Mouse (Mus musculus): ENCODE measurements around the gene Polr1c. TPM values are rescaled to one million over a fixed set of nuclear protein-coding genes. Genes with fewer than 3 reads are reported as not detected.

The Polr1c gene
- polyA plus RNA-seq, 1 experiment from 2014 or later: 48.0 TPM

DNA sequence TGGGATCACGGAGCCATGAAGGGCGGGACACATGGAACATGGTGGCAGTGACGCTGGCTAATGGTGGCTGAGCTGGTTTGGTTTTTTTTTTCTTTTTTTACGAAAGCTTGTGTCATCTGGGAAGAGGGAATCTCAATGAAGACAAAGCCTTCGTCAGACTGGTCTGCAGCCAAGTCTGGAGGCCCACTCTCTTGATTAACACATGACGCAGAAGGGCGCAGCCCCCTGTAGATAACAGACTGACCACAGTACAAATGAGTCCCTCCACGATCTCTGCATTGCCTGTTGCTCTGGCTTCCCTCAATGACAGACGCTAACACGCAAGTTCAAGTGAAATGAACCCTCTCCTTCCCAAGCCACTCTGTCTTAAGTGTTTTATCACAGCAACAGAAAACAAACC is 27.7 kb upstream of the Polr1c start:
- Histone ChIP-seq H3K9me3 (ENCODE audit: control insufficient read depth, low read length) (no peaks in the 10 kb centered on the region), H3K9ac (ENCODE audit: low read length) (no peak overlapping the region), H3K4me2 (replicated peaks; ENCODE audit: low read depth) (no peak overlapping the region), H3K4me3 (ENCODE audit: low read depth, low read length) (no peak overlapping the region), H3K36me3 (ENCODE audit: control insufficient read depth, insufficient read depth, low read length) (peaks cover 9% of the 10 kb centered on the region), H3K4me1 (replicated peaks; ENCODE audit: control insufficient read depth, insufficient read depth) (no peaks in the 10 kb centered on the region), H3K27me3 (ENCODE audit: control insufficient read depth, insufficient read depth, low read length) (no peaks in the 10 kb centered on the region), H3K27ac (replicated peaks) (no peak overlapping the region)
- TF ChIP-seq EP300 (optimal IDR thresholded peaks at IDR 0.05) (no peak), CTCF (IDR thresholded peaks at IDR 0.05; ENCODE audit: low read depth) (no peak)
- ATAC-seq (ENCODE audit: low FRiP score, low TSS enrichment): no peak
- 86% methylated on average over 10 of the region's 10 CpGs for WGBS
- no peak for DNase-seq (ENCODE audit: low spot score)

DNA sequence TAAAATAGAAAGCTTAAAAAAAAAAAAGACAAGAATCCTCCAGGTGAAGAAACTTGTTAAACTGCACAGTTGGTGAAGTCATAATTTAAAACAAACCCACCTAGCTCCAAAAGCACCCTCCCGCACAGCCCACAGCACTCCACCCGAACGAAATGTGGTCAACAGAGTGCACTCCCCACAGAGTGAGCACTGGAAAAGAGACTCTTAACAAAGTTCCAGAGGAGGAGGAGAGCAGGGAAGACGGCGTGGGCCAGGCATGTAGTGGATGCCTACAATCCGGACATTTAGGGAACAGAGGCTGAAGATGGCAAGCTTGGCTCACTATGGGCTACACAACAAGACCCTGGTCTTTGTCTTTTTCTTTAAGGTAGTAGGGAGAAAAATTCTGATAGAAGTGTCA is 27.2 kb upstream of the Polr1c start:
- Histone ChIP-seq H3K27ac (replicated peaks) (no peak overlapping the region), H3K9ac (ENCODE audit: low read length) (no peak overlapping the region), H3K27me3 (ENCODE audit: control insufficient read depth, insufficient read depth, low read length) (no peaks in the 10 kb centered on the region), H3K4me3 (ENCODE audit: low read depth, low read length) (no peak overlapping the region), H3K4me1 (replicated peaks; ENCODE audit: control insufficient read depth, insufficient read depth) (no peaks in the 10 kb centered on the region), H3K36me3 (ENCODE audit: control insufficient read depth, insufficient read depth, low read length) (peaks cover 7% of the 10 kb centered on the region), H3K9me3 (ENCODE audit: control insufficient read depth, low read length) (no peaks in the 10 kb centered on the region), H3K4me2 (replicated peaks; ENCODE audit: low read depth) (no peak overlapping the region)
- 83% methylated on average over 6 of the region's 6 CpGs for WGBS
- ATAC-seq (ENCODE audit: low FRiP score, low TSS enrichment): no peak
- DNase-seq (ENCODE audit: low spot score): no peak
- no peak for TF ChIP-seq CTCF (IDR thresholded peaks at IDR 0.05; ENCODE audit: low read depth)
- no peak for TF ChIP-seq EP300 (optimal IDR thresholded peaks at IDR 0.05)

DNA sequence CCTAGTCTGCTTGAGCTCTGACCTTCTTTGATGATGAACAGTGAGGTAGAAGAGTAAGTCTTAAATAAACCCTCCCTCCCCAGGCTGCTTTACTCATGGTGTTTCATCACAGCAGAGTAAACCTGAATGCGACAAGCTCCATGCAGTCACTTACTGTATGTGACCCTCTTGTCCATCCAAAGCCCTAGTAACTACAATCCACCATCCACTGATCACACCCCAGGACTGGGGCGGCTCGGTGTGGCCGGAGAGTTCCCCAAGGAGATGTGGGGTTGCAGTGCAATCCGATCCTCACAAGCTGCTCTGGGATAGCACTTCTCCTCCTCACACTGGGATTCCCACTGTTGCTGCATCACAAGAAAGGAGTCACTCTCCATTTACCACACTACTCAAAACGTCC is 26.6 kb upstream of the Polr1c start:
- DNase-seq (ENCODE audit: low spot score): no peak
- H3K9me3 ChIP-seq (ENCODE audit: control insufficient read depth, low read length): no peaks in the 10 kb centered on the region
- H3K36me3 ChIP-seq (ENCODE audit: control insufficient read depth, insufficient read depth, low read length): peaks cover 7% of the 10 kb centered on the region
- H3K4me2 ChIP-seq (replicated peaks; ENCODE audit: low read depth): no peak overlapping the region
- no peak overlapping the region for H3K4me3 ChIP-seq (ENCODE audit: low read depth, low read length)
- no peaks in the 10 kb centered on the region for H3K27me3 ChIP-seq (ENCODE audit: control insufficient read depth, insufficient read depth, low read length)
- TF ChIP-seq EP300 (optimal IDR thresholded peaks at IDR 0.05): no peak
- no peak for TF ChIP-seq CTCF (IDR thresholded peaks at IDR 0.05; ENCODE audit: low read depth)
- ATAC-seq (ENCODE audit: low FRiP score, low TSS enrichment): no peak
- no peak overlapping the region for H3K9ac ChIP-seq (ENCODE audit: low read length)
- no peaks in the 10 kb centered on the region for H3K4me1 ChIP-seq (replicated peaks; ENCODE audit: control insufficient read depth, insufficient read depth)
- 70% methylated on average over 6 of the region's 6 CpGs for WGBS
- peak overlapping the region; percentile 58 for H3K27ac ChIP-seq (replicated peaks)

DNA sequence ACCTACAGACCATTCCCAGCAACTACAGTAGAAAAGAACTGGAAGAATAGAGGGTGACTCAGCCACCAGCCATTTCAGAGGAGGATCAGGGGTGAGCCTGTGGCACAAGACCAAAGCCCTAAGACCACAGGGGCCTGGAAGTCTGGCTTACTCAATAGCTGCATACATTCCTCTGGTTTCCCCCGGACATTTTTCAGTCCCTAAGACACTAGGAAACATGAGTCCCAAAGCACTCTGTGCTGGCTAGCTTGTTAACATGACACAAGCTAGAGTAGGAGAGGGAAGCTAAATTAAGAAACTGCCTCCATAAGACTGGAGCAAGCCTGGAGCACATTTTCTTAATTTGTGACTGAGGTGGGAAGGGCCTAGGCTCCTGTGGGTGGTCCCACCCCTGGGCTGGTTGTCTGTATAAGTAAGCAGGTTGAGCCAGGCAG is 26.0 kb upstream of the Polr1c start:
- ATAC-seq (ENCODE audit: low FRiP score, low TSS enrichment): no peak; the same call in 1 of the 2 replicates
- H3K4me3 ChIP-seq (ENCODE audit: low read depth, low read length): no peak overlapping the region
- TF ChIP-seq EP300 (optimal IDR thresholded peaks at IDR 0.05) (no peak), CTCF (IDR thresholded peaks at IDR 0.05; ENCODE audit: low read depth) (no peak)
- H3K4me1 ChIP-seq (replicated peaks; ENCODE audit: control insufficient read depth, insufficient read depth): no peaks in the 10 kb centered on the region
- no peaks in the 10 kb centered on the region for H3K9me3 ChIP-seq (ENCODE audit: control insufficient read depth, low read length)
- H3K36me3 ChIP-seq (ENCODE audit: control insufficient read depth, insufficient read depth, low read length): peaks cover 7% of the 10 kb centered on the region
- no peak for DNase-seq (ENCODE audit: low spot score)
- no peaks in the 10 kb centered on the region for H3K27me3 ChIP-seq (ENCODE audit: control insufficient read depth, insufficient read depth, low read length)
- WGBS: 25% methylated on average over 1 of the region's 1 CpGs
- H3K9ac ChIP-seq (ENCODE audit: low read length): no peak overlapping the region
- H3K27ac ChIP-seq (replicated peaks): peak overlapping the region; percentile 58
- H3K4me2 ChIP-seq (replicated peaks; ENCODE audit: low read depth): no peak overlapping the region

GRCm38 (mm10) chr17:46272675-46273074 is 24.8 kb upstream of the Polr1c start:
- no peak overlapping the region for H3K27ac ChIP-seq (replicated peaks)
- no peak overlapping the region for H3K4me2 ChIP-seq (replicated peaks; ENCODE audit: low read depth)
- WGBS: 89% methylated on average over 5 of the region's 5 CpGs
- no peak overlapping the region for H3K9ac ChIP-seq (ENCODE audit: low read length)
- peaks cover 7% of the 10 kb centered on the region for H3K36me3 ChIP-seq (ENCODE audit: control insufficient read depth, insufficient read depth, low read length)
- ATAC-seq (ENCODE audit: low FRiP score, low TSS enrichment): no peak
- no peaks in the 10 kb centered on the region for H3K4me1 ChIP-seq (replicated peaks; ENCODE audit: control insufficient read depth, insufficient read depth)
- H3K4me3 ChIP-seq (ENCODE audit: low read depth, low read length): no peak overlapping the region
- TF ChIP-seq CTCF (IDR thresholded peaks at IDR 0.05; ENCODE audit: low read depth): no peak
- TF ChIP-seq EP300 (optimal IDR thresholded peaks at IDR 0.05): no peak
- H3K27me3 ChIP-seq (ENCODE audit: control insufficient read depth, insufficient read depth, low read length): no peaks in the 10 kb centered on the region
- DNase-seq (ENCODE audit: low spot score): no peak
- no peaks in the 10 kb centered on the region for H3K9me3 ChIP-seq (ENCODE audit: control insufficient read depth, low read length)

DNA sequence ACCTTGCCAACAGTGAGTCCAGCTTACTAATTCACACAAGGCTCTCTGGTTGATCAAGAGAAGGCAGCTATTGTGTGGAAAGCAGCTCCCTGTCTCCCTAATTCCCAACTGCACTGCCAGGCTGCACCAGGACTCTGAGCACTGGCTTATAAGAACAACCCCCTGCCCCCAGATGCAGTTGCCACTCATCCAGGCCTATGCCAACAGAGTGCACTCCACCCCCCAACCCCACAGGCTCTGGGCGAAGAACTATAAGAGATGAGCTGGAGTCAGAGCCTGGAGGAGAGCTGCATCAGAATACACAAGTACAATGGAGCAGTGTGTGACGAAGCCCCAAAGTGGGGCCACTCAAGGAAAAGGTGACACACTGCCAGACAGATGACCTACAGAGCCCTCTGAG is 24.2 kb upstream of the Polr1c start:
- 89% methylated on average over 2 of the region's 2 CpGs for WGBS
- Histone ChIP-seq H3K27me3 (ENCODE audit: control insufficient read depth, insufficient read depth, low read length) (no peaks in the 10 kb centered on the region), H3K9me3 (ENCODE audit: control insufficient read depth, low read length) (no peaks in the 10 kb centered on the region), H3K4me1 (replicated peaks; ENCODE audit: control insufficient read depth, insufficient read depth) (no peaks in the 10 kb centered on the region), H3K27ac (replicated peaks) (no peak overlapping the region), H3K36me3 (ENCODE audit: control insufficient read depth, insufficient read depth, low read length) (peaks cover 7% of the 10 kb centered on the region), H3K4me2 (replicated peaks; ENCODE audit: low read depth) (no peak overlapping the region), H3K4me3 (ENCODE audit: low read depth, low read length) (no peak overlapping the region), H3K9ac (ENCODE audit: low read length) (no peak overlapping the region)
- ATAC-seq (ENCODE audit: low FRiP score, low TSS enrichment) (no peak), DNase-seq (ENCODE audit: low spot score) (no peak)
- no peak for TF ChIP-seq EP300 (optimal IDR thresholded peaks at IDR 0.05)
- no peak for TF ChIP-seq CTCF (IDR thresholded peaks at IDR 0.05; ENCODE audit: low read depth)

Data from stomach, postnatal 0 days (tissue).